Mouse (Mus musculus) stomach, embryonic 14.5 days (tissue): ENCODE data around the gene Hif3a. TPM values are rescaled to one million over a fixed set of nuclear protein-coding genes. Genes with fewer than 3 reads are reported as not detected.

Experiments used
- ATAC-seq: fragments of 200-750 bp; cut with Nextera tagmentation; 2 replicates; pipeline ENCODE4 v1.8.0; 2017; ENCODE audit warnings: low read depth, moderate TSS enrichment; ENCODE audit not compliant: insufficient number of reproducible peaks, insufficient read depth, low FRiP score
- H3K27ac ChIP-seq: fragments of 300-500 bp; sonication (generic); 2 replicates; pipeline ENCODE4 v1.5.1; 2014; ENCODE audit warnings: mild to moderate bottlenecking, low read length, moderate library complexity, mixed read lengths
- H3K27me3 ChIP-seq: fragments of 300-500 bp; sonication (generic); 2 replicates; pipeline ENCODE4 v1.6.1; 2014; ENCODE audit warnings: low read length, control low read depth, mixed read lengths; ENCODE audit not compliant: control insufficient read depth, insufficient read depth
- H3K36me3 ChIP-seq: fragments of 300-500 bp; sonication (generic); 2 replicates; pipeline ENCODE4 v1.6.1; 2014; ENCODE audit warnings: mild to moderate bottlenecking, control low read depth, low read length, moderate library complexity, mixed read lengths; ENCODE audit not compliant: control insufficient read depth, insufficient read depth
- H3K4me1 ChIP-seq: fragments of 300-500 bp; sonication (generic); 2 replicates; pipeline ENCODE4 v1.6.1; 2014; ENCODE audit warnings: low read length, control low read depth, mixed read lengths; ENCODE audit not compliant: control insufficient read depth, insufficient read depth
- H3K4me2 ChIP-seq: fragments of 300-500 bp; sonication (generic); replicated peaks from 2 replicates; pipeline ENCODE4 v1.6.1; 2014; ENCODE audit warnings: low read depth, low read length, control low read depth
- H3K4me3 ChIP-seq: fragments of 300-500 bp; sonication (generic); 2 replicates; pipeline ENCODE4 v1.5.1; 2014; ENCODE audit warnings: low read depth, low read length, control low read depth
- H3K9ac ChIP-seq: fragments of 300-500 bp; sonication (generic); replicated peaks from 2 replicates; pipeline ENCODE4 v1.6.1; 2014; ENCODE audit warnings: low read depth, mild to moderate bottlenecking, control low read depth, low read length, moderate library complexity, mixed read lengths
- H3K9me3 ChIP-seq: fragments of 300-500 bp; sonication (generic); 2 replicates; pipeline ENCODE4 v1.6.1; 2016; ENCODE audit warnings: low read depth, low read length, control low read depth; ENCODE audit not compliant: control insufficient read depth
- WGBS: fragments of 180-500 bp; shearing (Covaris S2); extraction: QIAGEN DNeasy Blood & Tissue Kit; methylation state at CpG from one replicate; pipeline ENCODE4 v1.1.7; 2014; 5-methylcytosine and 5-hydroxymethylcytosine counted together
- polyA plus RNA-seq: library from polyadenylated mRNA; unstranded; fragments of >200 nt; fragmentation: Nextera tagmentation; extraction: Ambion mirVana; gene quantifications from 2 replicates; pipeline ENCODE4 v1.2.1, GENCODE M21; 2014

Hif3a gene
- polyA plus RNA-seq, 1 experiment from 2014 or later, result 46.0 TPM

GRCm38 (mm10) chr7:17010010-17010347, 52.2 kb downstream of the Hif3a start:
- WGBS, result 93% methylated on average over 5 of the region's 5 CpGs
- no peak overlapping the region for H3K27ac ChIP-seq
- H3K36me3 ChIP-seq, result peaks cover 88% of the 10 kb centered on the region
- no peak overlapping the region for H3K4me3 ChIP-seq
- ATAC-seq, result no peak
- no peaks in the 10 kb centered on the region for H3K4me1 ChIP-seq
- no peak overlapping the region for H3K9ac ChIP-seq
- H3K9me3 ChIP-seq, result no peaks in the 10 kb centered on the region
- no peaks in the 10 kb centered on the region for H3K27me3 ChIP-seq
- no peak overlapping the region for H3K4me2 ChIP-seq

GRCm38 (mm10) chr7:17009326-17010009, 52.8 kb downstream of the Hif3a start:
- ATAC-seq, result no peak
- H3K27me3 ChIP-seq, result no peaks in the 10 kb centered on the region
- H3K4me2 ChIP-seq, result no peak overlapping the region
- no peaks in the 10 kb centered on the region for H3K4me1 ChIP-seq
- H3K9ac ChIP-seq, result no peak overlapping the region
- no peaks in the 10 kb centered on the region for H3K9me3 ChIP-seq
- peaks cover 87% of the 10 kb centered on the region for H3K36me3 ChIP-seq
- H3K27ac ChIP-seq, result no peak overlapping the region
- H3K4me3 ChIP-seq, result no peak overlapping the region
- WGBS, result 88% methylated on average over 16 of the region's 16 CpGs

GRCm38 (mm10) chr7:17007300-17007699, 54.9 kb downstream of the Hif3a start:
- ATAC-seq, result no peak
- peaks cover 84% of the 10 kb centered on the region for H3K36me3 ChIP-seq
- H3K9ac ChIP-seq, result no peak overlapping the region
- no peaks in the 10 kb centered on the region for H3K4me1 ChIP-seq
- no peak overlapping the region for H3K4me2 ChIP-seq
- H3K27ac ChIP-seq, result no peak overlapping the region
- no peaks in the 10 kb centered on the region for H3K9me3 ChIP-seq
- H3K27me3 ChIP-seq, result no peaks in the 10 kb centered on the region
- H3K4me3 ChIP-seq, result no peak overlapping the region
- 81% methylated on average over 4 of the region's 4 CpGs for WGBS

- Histone ChIP-seq H3K27me3 (no peaks in the 10 kb centered on the region), H3K4me2 (no peak overlapping the region), H3K4me1 (no peaks in the 10 kb centered on the region), H3K9me3 (no peaks in the 10 kb centered on the region), H3K36me3 (peaks cover 68% of the 10 kb centered on the region), H3K9ac (no peak overlapping the region), H3K4me3 (no peak overlapping the region), H3K27ac (no peak overlapping the region)
- ATAC-seq, result no peak
- WGBS, result 80% methylated on average over 7 of the region's 7 CpGs
Measured at GRCm38 (mm10) chr7:17004716-17005115, 57.5 kb downstream of the Hif3a start.

- no peaks in the 10 kb centered on the region for H3K27me3 ChIP-seq
- H3K36me3 ChIP-seq, result peaks cover 67% of the 10 kb centered on the region
- H3K4me3 ChIP-seq, result no peak overlapping the region
- no peak overlapping the region for H3K27ac ChIP-seq
- 83% methylated on average over 7 of the region's 7 CpGs for WGBS
- H3K9ac ChIP-seq, result no peak overlapping the region
- no peaks in the 10 kb centered on the region for H3K4me1 ChIP-seq
- no peaks in the 10 kb centered on the region for H3K9me3 ChIP-seq
- no peak overlapping the region for H3K4me2 ChIP-seq
- ATAC-seq, result no peak
Measured at GRCm38 (mm10) chr7:17003230-17003960, 58.8 kb downstream of the Hif3a start.

GRCm38 (mm10) chr7:17002375-17003195, 59.6 kb downstream of the Hif3a start:
- 9% methylated on average over 7 of the region's 7 CpGs for WGBS
- Histone ChIP-seq H3K4me3 (no peak overlapping the region), H3K4me1 (peaks cover under 1% of the 10 kb centered on the region; the same call in 1 of the 2 replicates), H3K27ac (no peak overlapping the region), H3K9ac (no peak overlapping the region), H3K36me3 (peaks cover 67% of the 10 kb centered on the region), H3K27me3 (no peaks in the 10 kb centered on the region), H3K4me2 (no peak overlapping the region), H3K9me3 (no peaks in the 10 kb centered on the region)
- ATAC-seq, result peak; percentile 54

GRCm38 (mm10) chr7:16999650-17000049, 62.6 kb downstream of the Hif3a start:
- Histone ChIP-seq H3K4me3 (no peak overlapping the region), H3K9me3 (no peaks in the 10 kb centered on the region), H3K27me3 (no peaks in the 10 kb centered on the region), H3K9ac (no peak overlapping the region), H3K4me2 (no peak overlapping the region), H3K4me1 (peaks cover 25% of the 10 kb centered on the region), H3K36me3 (peaks cover 47% of the 10 kb centered on the region), H3K27ac (no peak overlapping the region)
- WGBS, result 18% methylated on average over 4 of the region's 4 CpGs
- no peak for ATAC-seq

GRCm38 (mm10) chr7:16999233-16999632, 63.0 kb downstream of the Hif3a start:
- no peak overlapping the region for H3K4me3 ChIP-seq
- ATAC-seq, result no peak
- H3K9ac ChIP-seq, result no peak overlapping the region
- WGBS, result 60% methylated on average over 4 of the region's 4 CpGs
- no peak overlapping the region for H3K4me2 ChIP-seq
- H3K27ac ChIP-seq, result no peak overlapping the region
- H3K27me3 ChIP-seq, result no peaks in the 10 kb centered on the region
- no peaks in the 10 kb centered on the region for H3K9me3 ChIP-seq
- H3K4me1 ChIP-seq, result peaks cover 25% of the 10 kb centered on the region
- peaks cover 43% of the 10 kb centered on the region for H3K36me3 ChIP-seq
